Mouse (Mus musculus) G1E-ER4 (cell line): ENCODE results near the gene Th. TPM values are rescaled to one million over a fixed set of nuclear protein-coding genes. Genes with fewer than 3 reads are reported as not detected.

Source experiments
- GATA1 ChIP-seq: IDR thresholded peaks from one replicate; pipeline ENCODE4 v1.8.0; 2012; ENCODE audit warnings: low read length, inconsistent platforms
- polyA plus RNA-seq: library from polyadenylated mRNA; stranded (reverse); fragments of >175 nt; gene quantifications from 2 replicates; pipeline ENCODE4 v1.2.3, GENCODE M21; 2012

The Th gene
- not detected in 2 replicates for polyA plus RNA-seq

DNA sequence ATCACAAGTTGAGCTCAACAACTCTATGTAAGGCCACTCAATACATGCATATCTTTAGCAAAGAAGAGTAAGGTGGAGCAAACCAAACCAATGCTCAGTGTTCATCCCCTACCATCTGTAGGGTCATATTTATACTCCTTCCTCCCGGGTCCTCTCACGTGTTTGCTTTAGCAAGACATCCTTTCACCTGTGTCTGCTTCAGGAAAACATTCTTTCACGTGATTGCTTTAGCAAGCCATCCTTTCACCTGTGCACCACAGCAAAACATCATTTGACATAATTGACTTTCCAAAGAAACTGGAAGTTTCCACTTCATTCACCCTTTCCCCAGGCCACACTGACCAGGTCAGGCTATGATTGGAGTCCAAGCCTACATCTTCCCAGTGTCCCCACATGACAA lies at the start of gene Th:
TSS of gene Th (minus strand) at position 101 of the 400 bp plus-strand sequence.
- no peak for TF ChIP-seq GATA1

DNA sequence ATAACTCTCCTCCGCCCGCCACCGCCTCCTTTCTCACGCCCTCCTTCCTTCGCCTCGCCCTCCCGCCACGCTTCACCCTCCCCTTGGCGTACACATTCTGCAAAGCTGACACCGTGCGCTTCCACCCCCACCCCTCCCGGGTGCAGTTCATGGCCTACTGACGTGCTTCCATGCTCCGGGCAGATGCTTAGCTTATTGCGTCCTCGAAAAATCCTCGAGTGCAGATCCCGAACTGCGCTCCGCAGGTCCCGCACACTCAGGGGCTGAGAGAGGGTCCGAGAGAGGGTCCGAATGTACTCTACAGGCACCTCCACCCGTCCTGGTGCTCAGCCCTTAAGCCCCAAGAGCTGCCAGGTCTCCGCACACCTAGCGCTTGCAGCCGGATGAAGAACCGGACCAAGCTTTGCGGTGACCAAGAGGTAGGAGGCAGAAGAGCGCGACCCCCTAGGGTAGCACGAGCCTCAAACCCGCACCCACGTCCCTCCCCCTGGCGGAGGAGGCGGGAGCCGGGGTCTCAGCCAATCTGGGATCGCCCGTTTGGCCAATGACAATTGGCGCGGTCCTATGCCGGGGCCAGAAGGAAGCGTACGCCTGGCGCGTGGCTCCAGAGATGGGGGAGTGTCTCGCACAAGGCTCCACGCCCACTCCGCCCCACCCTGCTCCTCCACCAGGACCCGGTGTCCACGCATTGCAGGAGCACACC lies 38.0 kb upstream of the Th start, which contains the start of gene Ascl2:
TSS of gene Ascl2 (minus strand) at position 456 of the 703 bp plus-strand sequence.
- no peak for TF ChIP-seq GATA1

DNA sequence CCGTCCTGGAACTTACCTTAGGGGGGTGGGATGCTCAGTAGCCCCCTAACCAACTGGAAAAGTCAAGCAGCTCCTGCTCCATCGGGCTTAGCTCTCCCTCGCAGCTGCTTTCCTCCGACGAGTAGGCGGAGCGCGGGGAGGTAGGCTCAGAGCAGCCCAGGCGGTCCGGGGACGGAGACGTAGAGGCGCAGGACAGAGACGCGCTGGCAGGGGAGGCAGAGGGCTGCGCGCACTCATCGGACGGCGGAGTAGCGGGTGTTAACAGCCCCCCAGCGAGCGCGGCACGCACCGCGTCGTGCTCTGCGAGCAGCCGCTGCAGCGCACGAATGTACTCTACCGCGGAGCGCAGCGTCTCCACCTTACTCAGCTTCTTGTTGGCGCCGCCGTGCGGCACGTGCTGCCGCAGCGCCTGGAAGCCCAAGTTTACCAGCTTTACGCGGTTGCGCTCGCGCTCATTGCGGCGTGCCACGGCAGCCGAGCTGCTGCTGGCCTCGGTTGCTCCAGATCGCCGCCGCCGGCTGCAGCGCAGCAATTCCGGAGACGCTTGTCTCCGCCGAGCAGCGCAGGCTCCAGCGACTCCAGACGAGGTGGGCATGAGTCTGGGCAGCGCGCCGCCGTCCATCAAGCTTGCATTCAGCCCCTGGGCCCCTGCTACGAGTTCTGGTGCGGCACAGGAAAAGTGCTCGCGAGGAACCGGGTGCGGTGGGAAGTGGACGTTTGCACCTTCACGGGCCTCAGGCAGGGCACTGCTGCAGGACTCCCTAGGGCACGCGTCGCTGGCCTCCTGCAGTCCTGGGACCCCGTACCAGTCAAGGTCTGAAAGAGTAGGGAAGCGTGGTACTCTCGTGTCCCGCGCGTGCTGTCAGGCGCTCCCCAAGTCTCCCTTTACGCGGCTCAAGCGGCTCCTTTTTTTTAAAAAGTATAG lies 37.2 kb upstream of the Th start:
- TF ChIP-seq GATA1: no peak

DNA sequence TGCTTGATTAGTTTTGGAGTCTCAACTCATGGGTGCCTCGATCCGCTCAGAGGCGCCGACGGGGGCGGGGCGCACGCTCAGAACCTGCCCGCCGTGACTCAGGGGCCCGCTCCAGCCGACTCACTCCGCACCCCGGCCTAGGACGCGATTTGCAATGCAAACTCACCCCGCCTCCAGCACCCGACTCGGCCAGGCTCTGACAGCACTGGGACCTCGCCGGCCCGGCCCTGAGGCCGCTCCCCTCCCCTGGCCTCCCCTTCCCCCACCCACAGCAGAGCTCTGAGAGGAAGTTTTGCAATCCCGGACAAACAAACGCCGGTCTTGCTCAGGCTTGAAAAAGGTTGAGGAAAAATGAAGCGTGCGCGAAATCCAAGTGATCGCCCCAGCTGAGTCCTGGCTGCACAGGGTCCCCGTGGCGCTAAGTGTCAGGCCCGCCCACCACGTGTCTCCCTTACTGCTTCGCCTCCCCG lies 36.5 kb upstream of the Th start:
- no peak for TF ChIP-seq GATA1

DNA sequence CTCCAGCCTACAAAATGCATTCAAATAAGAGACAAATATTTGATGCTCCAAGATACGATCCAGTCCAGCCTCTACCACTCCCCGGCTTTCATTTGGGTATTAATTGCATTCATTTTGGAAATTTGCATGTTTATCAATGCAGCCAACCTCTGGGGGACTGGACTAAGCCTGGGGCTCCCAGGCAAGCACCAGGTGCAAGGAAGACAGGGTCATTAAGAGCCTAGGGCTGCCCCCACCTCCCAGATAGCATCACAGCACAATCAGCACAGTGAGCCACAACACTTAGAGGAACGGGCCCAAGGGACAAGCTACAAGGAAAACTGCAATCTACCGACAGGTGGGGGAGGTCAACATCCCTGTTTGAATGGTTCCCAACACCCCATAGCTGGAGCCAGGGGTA lies 28.8 kb upstream of the Th start:
- TF ChIP-seq GATA1: no peak

DNA sequence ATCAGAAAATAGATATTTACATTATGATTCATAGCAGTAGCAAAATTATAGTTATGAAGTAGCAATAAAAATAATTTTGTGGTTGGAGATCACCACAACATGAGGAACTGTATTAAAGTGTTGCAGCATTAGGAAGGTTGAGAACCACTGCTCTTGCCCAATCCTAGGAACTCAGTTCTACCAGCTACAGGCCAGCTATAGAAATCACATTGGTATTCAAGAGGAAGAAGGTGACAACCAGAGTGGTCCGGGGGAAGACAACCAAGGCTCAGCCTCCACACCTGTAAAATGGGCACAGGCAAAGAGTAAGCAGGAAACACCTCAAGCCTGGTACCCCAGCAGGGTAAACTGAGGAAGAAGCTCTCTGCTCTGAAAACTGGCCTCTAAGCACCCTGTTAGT lies 27.9 kb upstream of the Th start:
- no peak for TF ChIP-seq GATA1

DNA sequence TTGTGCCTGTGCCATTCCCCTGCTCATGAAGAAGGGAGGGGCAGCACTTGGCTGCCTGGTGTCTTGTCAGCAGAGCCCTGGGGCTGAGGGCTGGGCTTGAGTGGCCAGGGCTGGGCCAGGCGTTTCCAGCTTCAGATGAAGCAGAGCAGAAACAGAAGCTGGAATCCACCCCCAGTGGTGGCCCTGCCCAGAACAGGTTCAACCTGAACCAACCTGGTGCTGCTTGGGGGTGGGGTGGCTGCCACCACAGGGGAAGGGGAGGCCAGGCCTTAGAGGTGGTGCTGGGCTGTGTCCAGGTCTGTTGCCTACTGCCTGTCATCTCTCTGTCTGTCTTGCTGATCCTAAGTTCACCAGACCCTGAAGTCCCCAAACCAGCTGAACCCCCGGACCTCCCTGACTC lies 25.1 kb upstream of the Th start:
- no peak for TF ChIP-seq GATA1

DNA sequence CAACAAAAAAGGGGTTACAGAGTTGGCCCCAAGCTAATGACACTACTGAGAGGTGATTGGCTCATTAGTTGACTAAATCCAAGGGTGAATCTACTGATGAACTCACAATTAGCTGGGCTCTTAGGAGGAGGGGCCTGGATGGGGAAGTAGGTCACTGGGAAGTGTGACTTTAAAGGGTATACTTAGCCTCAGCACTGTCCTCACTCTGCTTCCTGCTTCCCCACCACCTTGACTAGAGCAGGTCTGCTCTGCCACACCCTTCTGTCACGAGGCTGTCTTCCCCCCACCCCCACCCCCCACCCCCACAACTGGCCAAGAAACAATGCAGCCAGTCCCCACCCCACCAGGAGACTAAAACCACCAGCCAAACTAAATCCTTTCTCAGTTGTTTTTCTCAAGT lies 18.6 kb upstream of the Th start:
- no peak for TF ChIP-seq GATA1

DNA sequence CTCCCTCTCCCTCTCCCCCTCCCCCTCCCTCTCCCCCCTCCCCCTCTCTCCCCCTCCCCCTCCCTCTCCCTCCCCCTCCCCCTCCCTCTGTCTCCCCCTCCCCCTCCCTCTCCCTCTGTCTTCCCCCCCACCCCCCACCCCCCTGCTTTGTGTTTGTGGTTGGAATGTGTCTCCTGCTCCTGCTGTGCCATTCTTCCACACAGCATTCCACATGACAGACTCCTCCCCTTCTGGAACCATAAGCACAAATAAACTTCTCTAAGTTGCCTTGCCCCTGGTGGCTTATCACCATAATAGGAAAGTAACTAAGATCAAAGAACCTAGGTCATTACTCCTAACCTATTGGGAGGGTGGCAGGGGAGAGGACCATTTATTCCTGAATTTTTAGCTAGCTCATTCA lies 6.7 kb upstream of the Th start:
- TF ChIP-seq GATA1: no peak

DNA sequence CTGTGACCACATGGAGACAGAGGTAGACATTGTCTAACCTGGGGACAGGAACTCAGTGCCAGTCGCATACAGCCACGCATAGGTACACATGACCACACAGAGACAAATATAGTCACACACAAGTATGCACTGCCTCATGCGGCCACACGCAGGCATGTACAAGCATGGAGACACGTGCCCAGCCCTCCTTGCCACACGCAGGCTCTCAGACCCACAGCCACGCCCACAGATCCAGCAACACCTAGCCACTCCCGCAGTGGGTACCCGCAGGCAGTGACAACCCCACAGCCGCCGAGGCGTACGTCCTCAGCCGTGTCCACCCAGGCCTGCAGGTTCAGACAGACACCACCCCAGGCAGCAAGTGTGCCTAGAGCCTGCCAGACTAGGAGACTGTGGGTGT lies 4.8 kb upstream of the Th start:
- TF ChIP-seq GATA1: no peak

DNA sequence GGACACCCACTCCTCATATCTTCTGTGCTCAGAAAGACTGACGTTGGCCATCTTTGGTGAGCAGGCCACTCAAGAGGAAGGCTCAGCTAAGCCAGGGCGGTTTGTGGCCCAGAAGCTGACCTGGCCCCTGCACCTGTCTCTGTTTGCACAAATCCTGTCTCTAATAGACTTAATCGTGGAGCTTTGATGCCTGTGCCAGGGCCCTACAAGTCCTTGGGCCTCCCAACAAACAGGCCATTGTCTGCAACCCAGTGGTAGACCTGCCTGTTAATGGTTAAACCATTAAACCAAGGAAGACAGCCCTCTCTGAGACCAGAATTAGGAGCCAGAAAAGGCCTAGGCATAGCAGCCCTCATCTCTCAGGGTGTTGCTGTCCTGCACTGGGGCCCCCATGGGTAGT lies 1.5 kb upstream of the Th start:
- no peak for TF ChIP-seq GATA1

DNA sequence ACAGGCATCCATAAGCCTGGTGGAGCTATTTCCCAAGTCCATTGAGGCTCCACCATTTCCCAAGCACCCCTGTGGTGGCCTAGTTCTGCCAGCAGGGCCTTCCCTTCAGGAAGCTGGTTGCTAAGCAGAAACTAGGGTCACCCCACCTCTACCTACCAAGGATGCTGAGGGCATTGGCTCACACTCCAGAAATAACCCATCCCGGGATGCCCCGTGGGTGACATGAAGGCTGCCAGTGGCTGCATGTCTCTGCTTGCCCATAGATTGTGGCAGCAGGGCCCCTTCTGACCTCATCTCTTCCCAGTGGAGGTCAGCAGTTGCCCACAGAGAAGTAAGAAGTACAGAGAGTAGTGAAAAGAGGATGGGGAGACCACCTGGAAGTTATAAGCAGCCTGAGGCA lies 1.4 kb downstream of the Th start:
- TF ChIP-seq GATA1: no peak

DNA sequence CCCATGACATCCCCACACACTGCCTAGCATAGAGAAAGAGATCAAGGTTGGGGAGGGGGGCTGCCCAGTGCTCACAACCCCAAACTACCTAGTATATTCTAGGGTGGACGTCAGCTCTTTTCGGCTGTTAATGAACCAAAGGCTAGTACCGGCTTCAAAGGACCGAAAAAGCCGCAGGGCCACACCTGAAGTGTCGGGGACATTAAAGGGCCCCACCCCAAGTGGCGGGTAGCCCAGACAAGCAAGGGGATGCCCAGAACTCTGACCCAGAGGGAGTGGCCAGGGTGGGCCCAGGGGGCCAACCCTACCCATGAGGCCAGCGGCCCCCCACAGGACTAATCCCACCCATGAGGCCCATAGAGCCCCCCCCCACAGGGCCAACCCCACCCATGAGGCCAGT lies 3.6 kb downstream of the Th start:
- TF ChIP-seq GATA1: no peak

DNA sequence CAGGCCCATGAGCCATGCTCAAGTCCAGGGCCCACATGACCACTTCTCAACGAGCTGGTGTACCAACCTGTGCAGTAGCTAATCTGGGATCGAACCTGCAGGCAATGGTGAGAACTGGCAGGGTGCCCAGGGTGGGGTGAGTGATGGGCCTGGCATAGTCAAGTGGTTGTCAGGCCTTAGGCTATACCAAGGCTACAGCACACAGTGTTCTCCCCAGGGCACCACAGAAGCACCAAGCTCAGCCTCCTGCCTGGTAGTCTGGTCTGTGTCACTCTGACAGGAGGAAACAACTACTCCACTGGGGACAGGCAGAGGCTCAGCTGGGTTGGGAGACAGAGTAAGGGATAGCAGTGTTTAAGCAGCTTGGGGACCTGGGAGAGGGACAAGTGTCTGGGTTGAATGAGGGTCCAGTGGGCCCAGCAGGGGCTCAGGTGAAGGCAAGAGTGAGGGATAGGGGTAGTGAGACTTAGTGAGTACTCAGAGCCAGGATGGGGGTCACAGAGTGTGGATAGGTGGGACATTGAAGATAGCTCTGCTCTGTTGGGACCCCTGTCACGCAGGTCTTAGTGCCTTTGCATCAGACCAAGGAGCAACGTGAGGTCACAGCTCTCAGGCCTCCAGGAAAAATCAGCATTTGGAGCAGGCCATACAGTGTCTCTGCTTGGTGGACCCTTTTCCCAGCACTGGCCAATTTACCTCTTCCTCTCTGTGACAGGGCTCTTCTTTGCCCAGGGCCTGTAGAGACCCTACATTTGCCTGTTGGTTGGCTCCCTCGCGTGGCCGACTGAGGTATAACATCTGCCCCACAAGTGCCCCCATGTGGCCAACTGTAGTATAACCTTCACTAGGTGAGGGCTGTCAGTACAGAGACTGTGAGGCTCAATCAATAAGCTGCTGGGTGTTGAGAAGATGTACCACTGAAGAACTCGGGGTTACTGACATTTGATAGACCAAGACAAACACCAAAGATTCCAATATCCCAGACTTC lies 12.0 kb downstream of the Th start:
- no peak for TF ChIP-seq GATA1

DNA sequence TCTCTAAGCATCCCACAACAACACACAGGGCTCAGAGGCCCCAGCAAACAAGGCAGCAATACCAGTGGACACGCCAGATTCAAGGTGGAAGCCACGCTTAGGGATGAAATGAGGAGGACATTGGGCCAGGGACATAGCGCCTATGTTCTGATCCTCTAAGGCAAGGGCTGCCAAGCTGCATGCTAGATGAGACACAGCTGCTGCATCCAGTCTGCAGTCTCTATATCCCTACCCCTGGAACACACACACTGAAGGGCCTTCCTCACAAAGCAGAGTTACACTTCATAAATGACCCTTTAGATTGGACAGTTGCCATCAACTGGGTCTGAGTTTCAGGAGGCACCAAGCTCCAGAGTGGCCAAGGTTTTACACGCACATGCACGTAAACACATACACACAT lies 13.3 kb downstream of the Th start:
- TF ChIP-seq GATA1: no peak

DNA sequence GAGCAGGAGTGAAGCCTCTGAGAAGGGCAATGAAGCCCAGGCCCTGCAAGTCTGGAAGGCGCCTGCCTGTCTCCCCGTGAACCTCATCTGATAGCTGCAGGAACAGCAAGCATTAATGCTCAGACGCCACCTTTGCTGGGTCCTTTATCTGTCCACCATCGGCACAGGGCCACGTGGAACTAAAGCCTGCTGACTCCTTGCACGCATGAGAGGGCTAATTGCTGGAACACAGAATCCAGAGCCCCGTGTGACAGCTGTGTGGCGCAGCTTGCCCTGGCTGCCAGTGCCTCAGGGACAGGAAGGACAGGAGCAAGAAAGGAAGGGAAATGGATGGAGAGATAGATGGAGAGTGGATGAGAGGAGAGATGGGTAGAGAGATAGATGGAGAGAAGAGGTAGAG lies 14.8 kb downstream of the Th start:
- no peak for TF ChIP-seq GATA1

DNA sequence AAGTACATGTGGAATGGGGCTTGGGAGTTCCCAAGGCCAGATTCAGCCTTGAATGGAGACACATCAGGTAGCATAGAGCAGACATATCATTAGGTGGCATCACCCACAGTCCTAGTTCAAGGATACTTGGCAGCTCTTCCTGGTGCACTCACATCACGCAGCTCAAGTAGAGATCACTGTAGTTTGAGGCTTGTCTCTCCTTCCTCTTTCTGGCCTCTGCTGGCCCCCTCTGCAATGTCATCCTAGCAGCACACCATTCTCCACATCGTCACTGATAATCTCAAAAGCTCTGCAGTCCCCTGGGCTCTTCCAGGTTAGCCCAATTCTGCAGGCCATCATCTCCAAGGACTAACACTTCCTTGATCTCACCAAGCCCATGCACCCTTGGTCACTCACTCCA lies 19.2 kb downstream of the Th start:
- no peak for TF ChIP-seq GATA1
